Mouse (Mus musculus) adrenal gland, postnatal 4 days (tissue): ENCODE data around the gene Edn1. TPM values are rescaled to one million over a fixed set of nuclear protein-coding genes. Genes with fewer than 3 reads are reported as not detected.

ENCODE experiments used
- DNase-seq, 2 experiments: peaks; one replicate each; pipeline ENCODE4 v3.0.0; 2021 to 2022; ENCODE audit warnings: low spot score in 2 of 2, mixed read lengths in 2 of 2
- long read RNA-seq, 2 experiments: library from polyadenylated mRNA; stranded (forward); transcript quantifications; one replicate each; pipeline ENCODE4 v2.0.0; 2021
- total RNA-seq, 2 experiments: library from RNA; stranded (reverse); gene quantifications; 2 replicates each; pipeline ENCODE4 v1.2.3; 2021

Gene Edn1
- total RNA-seq: 1 to 10 TPM; 1.4 TPM
- long read RNA-seq, experiment 1, partial matches to known transcripts: 0 of 1 reads
- long read RNA-seq, experiment 1, other reads (novel, unspliced or antisense): 0 of 1 reads
- long read RNA-seq, experiment 2, partial matches to known transcripts: 1 of 3 reads
- long read RNA-seq, experiment 2, other reads (novel, unspliced or antisense): 0 of 3 reads

DNA sequence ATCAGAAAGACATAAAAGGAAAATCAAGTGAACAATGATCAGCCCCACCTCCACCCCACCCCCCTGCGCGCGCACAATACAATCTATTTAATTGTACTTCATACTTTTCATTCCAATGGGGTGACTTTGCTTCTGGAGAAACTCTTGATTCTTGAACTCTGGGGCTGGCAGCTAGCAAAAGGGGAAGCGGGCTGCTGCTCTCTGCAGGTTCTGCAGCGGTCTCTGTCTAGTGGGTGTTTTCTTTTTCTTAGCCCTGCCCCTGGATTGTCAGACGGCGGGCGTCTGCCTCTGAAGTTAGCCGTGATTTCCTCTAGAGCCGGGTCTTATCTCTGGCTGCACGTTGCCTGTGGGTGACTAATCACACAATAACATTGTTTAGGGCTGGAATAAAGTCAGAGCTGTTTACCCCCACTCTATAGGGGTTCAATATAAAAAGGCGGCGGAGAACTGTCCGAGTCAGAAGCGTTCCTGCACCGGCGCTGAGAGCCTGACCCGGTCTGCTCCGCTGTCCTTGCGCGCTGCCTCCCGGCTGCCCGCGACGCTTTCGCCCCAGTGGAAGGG is at the start of gene Edn1:
Edn1 (plus strand) TSS at position 316 of the 561 bp plus-strand sequence.
- no peak for DNase-seq

DNA sequence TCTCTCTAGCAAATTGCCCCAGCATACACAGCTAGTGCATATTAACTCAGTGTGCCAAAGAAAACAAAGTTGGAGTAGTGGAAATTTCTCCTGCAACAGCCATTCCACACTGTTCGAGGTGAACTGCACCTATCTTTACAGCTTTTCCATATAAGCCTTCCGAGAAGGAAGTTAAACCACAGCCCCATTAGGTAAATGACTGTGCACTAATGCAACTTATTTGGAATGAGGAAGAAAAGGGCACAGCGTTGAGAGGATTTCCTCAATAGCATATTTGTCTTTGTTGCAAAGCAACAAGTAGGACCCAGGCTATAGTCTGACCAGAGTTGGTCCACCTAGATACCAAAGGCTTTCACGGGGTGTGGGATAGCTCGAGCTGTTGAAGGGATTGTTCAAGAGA is 47.5 kb upstream of the Edn1 start:
- no peak for DNase-seq

DNA sequence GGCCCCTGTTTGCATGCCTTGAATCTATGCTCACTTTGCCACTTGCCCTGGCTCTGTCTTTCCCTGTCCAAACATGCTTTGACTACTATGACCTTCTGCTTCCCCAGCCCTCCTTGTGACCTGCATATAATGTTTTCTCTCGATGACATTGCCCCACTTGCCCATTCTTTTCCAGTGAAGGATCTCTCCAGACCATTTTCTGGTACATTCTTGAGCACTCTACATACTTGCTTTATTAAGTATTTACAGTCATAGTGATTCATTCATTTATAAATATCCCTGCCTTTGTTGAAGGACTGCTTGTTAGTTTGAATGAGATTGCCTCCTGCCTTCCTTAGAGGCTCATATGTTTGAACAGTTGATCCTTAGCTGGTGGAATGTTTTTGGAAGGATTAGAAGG is 46.2 kb upstream of the Edn1 start:
- no peak for DNase-seq

DNA sequence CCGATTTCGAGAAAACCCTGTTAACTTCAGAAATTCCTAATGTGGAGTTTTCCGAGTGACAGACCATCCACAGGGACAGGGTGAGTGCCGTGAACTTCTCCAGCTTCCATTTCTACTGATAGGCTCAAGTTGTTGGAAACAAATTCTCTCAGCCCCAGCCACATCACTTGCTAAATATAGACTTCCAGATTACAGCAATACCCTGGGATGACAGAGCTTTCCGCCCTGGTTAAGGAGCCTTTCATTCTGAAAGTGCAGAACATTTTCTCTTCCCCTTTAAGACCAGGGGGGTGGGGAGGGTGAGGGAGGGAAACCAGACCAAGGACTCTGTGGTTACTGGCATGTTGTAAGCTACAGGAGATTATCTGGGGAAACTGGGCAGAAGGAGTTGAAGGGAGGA is 42.9 kb upstream of the Edn1 start:
- DNase-seq: no peak

DNA sequence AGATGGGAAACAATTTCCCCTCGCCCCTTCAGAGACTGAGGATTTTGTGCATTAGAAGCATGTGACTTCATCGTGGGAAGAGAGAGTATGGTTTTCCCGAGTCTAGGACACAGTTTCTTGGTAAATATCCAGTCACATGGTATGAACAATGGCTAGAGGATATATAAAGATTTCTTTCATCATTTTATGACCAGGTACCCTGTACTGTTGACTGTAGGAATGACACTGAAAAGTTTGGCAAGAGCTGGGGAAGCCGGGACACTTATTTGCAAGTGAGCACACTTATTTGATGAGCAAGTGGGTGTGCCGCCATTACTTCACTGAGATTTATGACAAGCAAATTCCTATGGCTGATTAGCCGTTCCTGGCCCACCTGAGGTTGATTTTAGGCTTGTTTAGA is 40.6 kb upstream of the Edn1 start:
- DNase-seq: no peak

DNA sequence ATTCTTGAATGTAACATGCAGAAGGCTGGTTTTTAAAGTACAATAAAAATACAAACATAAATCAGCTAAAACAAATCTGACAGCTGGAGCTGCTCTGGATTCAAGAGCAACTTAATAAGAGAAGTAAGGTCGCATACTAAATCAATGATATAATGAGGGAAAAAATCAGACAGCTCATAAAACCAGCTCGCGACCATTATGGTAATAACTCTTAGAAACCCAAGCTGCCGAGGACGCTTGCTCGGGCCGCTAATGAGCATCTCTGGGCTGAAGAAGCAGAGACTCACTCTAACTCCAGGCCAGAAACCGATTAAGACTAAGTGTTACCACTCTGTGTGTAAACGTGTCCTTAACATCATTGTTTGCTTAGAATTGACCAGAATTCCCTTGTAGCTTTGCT is 31.2 kb upstream of the Edn1 start:
- DNase-seq: no peak

DNA sequence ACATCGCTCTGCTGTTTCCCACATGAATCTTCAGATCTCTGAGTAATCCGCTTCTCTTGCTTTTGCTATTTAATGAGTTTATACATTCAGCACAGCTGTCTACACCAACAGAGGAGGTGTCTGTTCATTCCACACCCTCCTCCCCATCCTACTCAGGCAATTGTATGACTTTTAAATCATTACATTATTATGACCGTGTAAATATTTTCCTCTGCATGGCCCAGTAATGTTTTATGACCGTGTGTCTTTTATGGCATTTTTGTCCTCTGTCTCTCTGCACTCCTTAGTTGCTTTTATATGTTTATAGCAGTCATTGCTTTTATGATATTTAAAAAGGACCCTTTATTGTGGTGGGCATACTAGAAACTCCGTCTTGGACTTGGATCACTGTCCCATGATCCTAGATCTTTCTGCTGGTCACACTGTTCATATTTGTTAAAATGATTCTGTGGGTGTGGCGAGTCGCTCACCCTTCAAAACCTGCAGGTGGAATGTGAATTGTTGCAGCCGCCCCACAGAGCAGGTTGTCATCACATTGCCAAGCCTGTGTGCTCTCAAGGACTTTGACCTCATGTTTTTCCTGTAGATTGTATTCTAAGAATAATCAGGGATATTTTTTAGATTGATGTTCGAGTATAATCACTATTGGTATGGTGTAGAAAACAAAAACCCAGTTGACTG is 24.4 kb upstream of the Edn1 start:
- DNase-seq: no peak

DNA sequence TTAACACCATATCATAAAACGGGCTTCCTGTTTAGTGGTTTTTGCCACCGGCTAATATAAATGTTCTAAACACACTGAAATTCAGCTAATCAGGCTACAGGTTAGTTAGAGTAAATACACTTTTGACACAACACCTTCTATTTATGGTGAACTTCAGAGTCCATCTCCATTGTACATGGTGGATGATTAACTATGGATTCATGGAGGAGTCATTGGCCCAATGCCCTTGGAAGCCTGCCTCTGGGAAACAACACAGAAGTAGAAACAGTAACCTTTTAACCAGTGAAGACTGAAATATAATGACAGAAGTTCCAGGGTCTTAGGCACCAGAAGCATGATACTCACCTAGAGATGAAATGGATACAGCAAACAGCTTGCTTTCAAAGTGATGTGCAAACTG is 23.5 kb upstream of the Edn1 start:
- no peak for DNase-seq

DNA sequence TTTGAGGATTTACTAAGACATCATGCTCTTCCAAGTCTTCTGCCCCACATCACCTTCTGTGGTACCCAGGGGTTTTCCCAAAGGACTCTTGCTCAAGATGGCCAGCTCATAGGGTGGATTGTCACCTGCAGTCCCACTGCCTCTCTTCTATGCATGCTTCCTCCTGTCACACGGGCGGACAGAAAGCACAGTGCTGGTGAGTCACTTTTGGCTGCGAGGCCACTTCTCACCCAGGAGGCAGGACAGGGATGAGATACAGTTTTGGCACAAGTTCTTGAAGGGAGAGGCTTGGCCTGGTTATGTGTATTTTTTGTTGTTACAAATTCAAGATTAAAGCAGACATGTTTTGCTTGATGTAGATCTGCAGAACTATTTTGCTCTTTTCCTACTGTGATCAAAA is 15.4 kb upstream of the Edn1 start:
- no peak for DNase-seq

DNA sequence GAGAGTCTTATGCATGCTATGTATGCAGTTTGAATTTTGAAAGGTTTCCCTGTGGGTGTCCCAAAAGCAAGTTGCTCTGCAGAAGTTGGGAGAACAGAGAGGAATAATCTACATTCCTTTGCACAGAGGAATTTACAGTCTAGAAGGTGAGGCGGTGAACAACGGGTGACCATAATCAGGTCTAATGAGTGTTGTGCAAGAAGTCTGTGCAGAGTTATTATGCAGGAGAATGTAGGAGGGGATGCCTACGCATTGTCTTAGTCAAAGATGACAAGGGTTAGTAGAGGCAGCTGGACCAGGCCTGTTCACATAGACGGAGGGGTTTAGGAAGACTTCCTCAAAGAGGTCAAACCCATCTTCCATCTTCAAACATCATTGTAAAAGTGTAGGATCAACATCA is 14.5 kb upstream of the Edn1 start:
- no peak for DNase-seq

DNA sequence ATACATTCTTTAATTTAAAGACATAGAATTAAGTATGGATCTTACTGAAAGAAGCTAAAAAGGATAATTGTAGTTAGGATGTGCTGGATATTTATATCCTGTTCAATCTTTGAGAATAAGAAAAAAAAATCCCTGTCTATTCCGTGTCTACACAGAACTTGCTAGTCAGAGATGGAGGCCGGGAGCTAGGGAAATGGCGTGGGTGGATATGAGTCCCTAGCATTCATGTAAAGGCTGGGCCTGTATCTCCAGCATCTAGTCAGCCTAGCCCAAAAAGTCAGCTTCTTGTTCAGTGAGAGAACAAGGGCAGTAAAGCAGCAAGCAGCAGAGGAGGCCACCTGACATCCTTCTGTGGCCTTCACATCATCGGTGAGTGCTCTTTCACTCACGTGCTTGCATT is 8.7 kb upstream of the Edn1 start:
- DNase-seq: no peak

DNA sequence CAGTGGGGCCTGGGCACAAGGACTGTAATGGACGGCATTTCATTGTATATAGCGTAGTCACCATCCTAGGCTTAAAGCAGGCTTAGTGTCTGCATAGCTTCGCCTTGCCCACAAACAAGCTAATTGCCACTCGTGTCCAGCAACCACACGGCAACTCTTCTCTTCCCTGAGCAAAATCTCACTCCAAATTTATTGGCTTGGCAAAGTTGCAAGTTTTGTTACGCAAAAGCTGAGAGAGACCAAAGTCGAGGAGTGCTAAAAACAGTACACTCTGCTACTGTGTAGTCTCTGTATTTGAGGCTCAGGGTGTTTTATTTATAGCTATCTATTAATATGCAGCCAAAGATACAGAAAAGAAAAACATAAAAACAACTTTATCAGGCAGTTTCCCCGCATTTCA is 3.0 kb upstream of the Edn1 start:
- no peak for DNase-seq

DNA sequence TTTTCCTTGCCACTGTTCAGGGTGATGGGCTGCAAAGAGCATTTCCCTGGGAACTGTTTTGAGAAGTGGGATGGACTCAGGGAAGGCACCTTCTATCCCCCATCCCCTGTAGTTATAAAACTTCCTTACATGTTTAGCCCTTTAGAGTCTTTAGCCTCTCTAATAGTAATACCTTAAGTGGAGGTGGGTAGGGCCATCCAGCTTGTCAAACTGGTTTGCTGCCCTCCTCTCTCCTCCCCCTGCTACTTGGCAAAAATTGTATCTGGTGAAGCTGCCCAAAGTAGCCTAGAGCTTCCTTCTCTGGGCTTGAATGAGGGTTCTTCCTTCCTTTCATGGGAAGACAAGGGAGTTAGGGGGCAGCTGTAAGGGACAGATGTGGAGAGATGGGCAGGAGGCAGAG is 2.5 kb upstream of the Edn1 start:
- no peak for DNase-seq

DNA sequence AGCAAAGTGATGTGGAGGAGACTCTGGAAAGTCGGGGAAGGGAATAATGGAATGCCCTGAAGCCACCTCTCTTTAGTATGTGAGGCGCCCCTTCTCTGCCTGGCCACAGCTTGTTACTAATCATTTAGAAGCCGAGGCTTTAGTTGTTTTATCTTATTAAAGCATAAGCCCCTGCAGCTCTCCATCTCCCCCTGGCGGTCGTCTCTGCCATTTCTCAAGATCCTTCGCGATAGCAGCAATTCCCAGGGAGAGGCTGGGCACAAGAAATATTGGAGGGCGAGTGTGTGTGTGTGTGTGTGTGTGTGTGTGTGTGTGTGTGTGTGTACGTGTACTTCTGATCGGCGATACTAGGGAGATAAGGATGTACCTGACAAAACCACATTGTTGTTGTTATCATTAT is 709 bp upstream of the Edn1 start:
- DNase-seq: peak; percentile 37 to 53

DNA sequence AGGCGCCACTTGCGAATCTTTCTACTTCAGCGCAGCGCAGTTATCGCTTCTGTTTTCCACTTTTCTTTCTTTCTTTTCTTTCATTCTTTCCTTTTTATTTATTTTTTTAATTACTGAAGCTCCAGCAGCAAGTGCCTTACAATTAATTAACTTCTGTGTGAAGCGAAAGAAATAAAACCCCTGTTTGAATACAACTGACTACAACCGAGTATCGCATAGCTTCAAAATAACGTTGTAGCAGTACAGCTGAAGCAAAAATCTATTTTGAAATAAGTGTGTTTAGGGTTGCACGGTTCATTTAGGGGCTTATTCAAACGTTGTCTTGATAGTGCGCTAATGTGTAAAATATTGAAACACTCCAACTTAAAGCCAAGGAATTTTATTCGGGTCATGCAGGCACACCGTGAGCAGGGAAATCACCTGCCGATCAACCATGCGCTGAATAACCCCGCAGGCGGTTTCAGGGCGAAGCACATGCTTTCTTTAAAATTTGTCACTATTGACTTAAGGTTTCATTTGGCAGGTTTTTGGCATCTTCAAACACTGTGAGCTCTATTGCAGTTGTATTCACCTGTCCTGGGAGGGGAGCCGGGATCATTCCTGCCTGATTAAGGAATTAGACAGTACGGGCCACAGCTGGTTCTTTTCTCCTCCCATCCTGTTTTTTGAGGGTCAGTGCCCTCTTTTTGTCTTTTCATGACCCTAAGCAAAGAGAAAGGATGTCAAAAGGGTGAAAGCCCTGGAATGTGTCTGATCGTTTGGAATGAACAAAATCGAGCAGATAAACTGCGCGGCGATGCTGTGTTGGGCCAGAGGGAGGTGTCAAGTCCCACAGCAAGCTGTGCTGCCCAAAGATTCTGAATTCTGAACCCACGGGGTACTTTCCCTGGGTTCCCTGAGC is 935 bp downstream of the Edn1 start:
- no peak for DNase-seq

DNA sequence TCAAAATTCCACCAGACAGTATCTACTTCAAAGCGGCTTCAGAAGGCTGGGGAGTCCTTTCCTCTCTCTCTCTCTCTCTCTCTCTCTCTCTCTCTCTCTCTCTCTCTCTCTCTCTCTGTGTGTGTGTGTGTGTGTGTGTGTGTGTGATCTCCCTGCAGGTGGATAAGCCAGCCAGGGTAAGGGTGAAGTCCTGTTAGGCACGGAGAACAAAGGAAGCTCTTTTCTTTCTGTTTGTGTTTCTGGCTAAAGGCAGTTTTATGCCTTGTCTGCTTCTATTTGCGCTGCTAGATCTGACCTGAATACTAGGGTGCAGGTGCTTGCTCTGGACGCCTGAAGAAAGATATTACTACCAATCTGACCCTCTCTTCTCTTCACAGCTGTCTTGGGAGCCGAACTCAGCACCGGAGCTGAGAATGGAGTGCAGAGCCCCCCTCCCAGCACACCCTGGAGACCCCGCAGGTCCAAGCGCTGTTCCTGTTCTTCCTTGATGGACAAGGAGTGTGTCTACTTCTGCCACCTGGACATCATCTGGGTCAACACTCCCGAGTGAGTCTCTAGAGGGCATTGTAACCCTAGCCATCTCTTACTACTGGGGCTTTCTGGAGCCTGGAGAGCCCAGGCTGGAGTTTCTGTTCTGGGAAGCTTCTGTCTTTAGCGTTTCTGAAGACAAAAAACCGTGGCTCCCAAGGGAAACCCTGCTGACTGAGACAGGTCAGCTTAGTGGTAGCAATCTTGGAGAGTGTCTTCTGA is 2.1 kb downstream of the Edn1 start:
- no peak for DNase-seq

DNA sequence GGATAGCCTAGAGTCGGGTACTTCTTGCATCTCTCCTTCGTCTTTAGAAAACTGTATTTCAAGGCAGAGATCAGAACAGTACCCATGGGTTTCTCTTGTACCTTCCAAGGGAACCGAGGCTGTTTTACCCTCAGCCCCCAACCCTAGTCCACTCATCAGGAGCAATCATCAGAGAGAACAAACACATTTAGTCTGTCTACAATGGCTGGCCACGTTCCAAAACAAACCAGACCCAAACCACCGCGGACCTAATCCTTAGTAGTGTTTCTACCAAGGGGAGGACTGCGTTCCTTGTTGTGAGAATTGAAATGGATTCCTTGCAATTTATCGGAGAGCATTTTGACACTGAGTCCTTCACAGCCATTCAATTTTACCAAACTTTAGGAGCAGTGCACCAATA is 2.9 kb downstream of the Edn1 start:
- no peak for DNase-seq

DNA sequence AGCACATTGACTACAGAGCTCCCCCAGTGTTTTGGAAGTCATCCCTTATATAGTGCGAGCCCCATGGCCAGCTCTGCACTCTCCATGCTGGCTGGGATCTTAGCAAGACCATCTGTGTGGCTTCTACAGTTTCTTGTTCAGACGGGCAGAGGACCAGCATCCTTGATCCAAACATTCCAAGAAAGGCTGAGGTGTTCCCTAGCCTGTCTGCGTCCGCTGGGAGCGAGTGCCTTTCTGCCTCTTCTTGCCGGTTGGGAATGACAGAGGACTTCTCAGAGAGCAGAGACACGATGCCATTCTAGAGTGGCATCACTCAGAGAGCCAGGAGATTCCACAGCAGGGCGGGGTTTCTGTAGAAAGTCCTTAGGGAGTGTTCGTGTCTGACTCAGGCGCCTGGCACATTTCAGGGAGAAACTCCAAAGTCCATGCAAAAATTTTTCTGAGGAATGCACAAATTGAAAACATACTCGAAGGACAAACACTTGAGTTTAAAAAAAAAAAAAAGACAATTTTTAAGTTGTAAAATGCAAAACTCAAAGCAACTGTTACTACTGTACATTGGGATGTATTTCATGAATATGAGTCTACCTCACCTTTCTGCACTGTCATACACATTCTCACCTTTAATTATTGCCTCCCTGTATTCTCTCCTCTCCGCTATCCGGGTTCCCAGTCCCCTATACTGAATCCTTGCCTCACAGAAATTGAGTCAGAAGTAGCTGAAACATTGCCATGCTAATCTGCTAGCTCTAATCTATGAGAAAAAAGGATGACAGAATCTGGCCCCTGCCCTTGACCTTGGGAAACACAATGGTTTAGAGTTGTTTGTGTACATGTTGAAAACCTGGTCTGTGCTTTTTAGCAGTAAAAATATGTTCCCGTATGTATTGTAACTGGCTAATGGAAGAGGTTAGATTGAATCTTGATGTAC is 5.9 kb downstream of the Edn1 start:
- DNase-seq: no peak

DNA sequence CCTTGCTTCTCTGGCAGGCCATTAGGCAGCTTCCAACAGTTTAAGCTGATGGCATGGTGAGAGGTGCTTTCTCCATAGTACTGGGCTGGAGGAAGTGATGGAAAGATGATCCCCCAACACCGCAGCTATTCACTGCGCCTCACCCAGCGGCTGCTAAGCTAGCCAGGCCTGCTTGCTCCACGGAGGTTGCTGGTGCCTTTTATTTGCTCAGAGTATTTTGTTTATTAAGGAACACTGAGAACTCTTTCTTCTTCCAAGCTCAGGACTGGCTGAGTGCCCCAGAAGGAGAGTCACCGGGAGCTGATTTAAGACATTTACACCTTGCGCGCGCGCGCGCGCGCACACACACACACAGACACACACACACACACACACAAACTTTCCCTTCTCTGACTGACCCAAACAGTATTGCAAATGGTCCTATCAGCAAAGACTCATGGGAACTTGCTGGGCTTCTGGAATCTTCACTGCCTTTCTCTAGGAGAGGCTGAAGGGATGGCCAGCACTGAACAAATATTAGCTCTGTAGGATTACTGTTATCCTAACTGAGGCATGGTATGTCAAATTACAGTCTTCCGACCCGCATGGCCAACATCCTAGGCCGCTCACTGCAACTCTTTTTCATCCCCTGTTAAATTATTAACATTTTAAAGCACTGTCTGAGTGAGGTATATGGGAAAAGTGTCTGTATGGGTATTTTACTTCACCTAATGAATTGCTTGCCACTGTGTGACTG is 7.3 kb downstream of the Edn1 start:
- no peak for DNase-seq

DNA sequence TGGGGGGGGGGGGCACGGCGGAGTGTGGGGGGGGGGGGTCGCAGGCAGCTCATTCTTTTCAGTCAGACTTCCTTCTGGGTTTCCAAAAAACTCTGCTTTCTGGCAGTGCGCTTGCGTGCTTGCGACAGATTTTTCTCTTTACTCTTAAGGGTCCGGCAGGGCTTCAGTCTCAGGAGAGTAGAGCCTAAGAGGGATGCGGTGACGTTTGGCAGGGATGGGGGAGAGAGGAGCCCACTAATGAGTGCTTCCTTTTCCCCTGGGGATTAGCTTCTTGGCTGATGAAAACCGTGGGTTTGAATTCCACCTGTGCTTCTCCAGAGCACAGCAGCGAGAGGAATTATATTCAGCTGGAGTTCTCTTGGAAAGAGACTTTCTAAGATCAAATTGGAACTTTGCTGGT is 8.5 kb downstream of the Edn1 start:
- no peak for DNase-seq
